8 mouse cellular contexts compared by ENCODE assay signal in the genomic region with DNA sequence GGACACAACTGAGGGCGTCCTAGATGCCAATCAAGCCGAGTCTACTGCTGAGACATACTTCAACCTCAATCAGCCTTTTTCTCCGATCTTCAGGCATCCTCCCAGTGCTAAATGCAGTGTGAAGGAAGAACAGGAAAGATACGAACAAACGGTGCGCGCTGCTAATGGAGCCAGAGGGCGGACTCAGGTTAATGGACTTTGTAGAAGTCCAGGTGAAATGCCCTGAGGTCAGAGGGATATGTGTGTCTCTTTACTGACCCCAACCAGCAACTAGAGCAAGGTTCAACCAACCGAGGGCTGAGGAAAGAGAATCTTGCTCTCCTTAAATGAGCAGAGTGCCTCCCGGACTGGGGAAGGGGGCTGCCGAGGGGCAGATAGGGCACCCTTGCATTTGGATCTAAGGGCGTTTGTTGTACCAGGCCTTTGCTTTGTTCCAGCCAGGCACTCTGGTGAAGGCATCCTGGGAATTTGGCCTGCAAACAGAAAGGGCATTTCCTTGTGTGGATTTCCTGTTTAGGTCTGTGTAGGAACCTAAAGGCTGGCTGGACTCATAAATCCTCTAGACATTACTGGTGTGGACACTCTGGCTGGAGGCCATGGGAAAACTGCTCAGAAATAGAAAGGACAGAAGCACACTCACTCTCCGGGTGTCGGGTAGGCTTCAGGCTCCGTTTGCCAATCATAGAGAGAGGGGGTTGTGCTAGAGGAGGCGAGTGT.
DNase-seq lines count a peak whose midpoint lies in the region; ATAC-seq and TF ChIP-seq lines count a peak whose summit lies in the region.

No protein-coding gene starts in this region.

- H3K4me2 ChIP-seq in intestine, embryonic 14.5 days (ENCODE audit: low read length), result 0 out of 2 replicates have a peak overlapping the region, but pooled peaks have one; percentile 3
- H3K4me2 ChIP-seq in liver, embryonic 13.5 days, result no peak overlapping the region

- no peaks in the 10 kb centered on the region for H3K27me3 ChIP-seq in intestine, embryonic 14.5 days (replicated peaks; ENCODE audit: control insufficient read depth, insufficient read depth, low read length)
- no peaks in the 10 kb centered on the region for H3K27me3 ChIP-seq in liver, embryonic 13.5 days

- ATAC-seq in intestine, embryonic 14.5 days (replicated peaks; ENCODE audit: low FRiP score, low TSS enrichment, low read depth), result no peak
- 0 out of 2 replicates have a peak, but pooled peaks have one; percentile 32 for ATAC-seq in liver, embryonic 13.5 days (ENCODE audit: low read depth)
- no peak for ATAC-seq in activated CD4-positive, CD25-positive, alpha-beta regulatory T cell, adult 4 months

- H3K4me1 ChIP-seq in intestine, embryonic 14.5 days (replicated peaks; ENCODE audit: control insufficient read depth, insufficient read depth, low read length), result peaks cover 18% of the 10 kb centered on the region
- H3K4me1 ChIP-seq in liver, embryonic 13.5 days (replicated peaks), result peaks cover 59% of the 10 kb centered on the region

- DNase-seq in NIH3T3 (ENCODE audit: low read depth), result peak; percentile 29
- peak; percentile 59 to 68 for DNase-seq in adrenal gland, postnatal 36 days
- DNase-seq in intestine, embryonic 14.5 days (ENCODE audit: low spot score), result no peak
- DNase-seq in liver, embryonic 13.5 days, result no peak
- DNase-seq in cerebellum, postnatal 10 days, result no peak
- no peak for DNase-seq in left cerebral cortex, adult 2 months (ENCODE audit: extremely low spot score in 1 of 2, low spot score in 2 of 2)
- no peak for DNase-seq in layer of hippocampus, adult 2 months (ENCODE audit: low spot score in 2 of 2)

- no peak for TF ChIP-seq CTCF in left cerebral cortex, adult 2 months (IDR thresholded peaks at IDR 0.05)
- no peak for TF ChIP-seq CTCF in layer of hippocampus, adult 2 months (conservative IDR thresholded peaks at IDR 0.05)

- no peak overlapping the region for H3K9ac ChIP-seq in intestine, embryonic 14.5 days (ENCODE audit: low read length)
- H3K9ac ChIP-seq in liver, embryonic 13.5 days, result no peak overlapping the region

- no peaks in the 10 kb centered on the region for H3K9me3 ChIP-seq in intestine, embryonic 14.5 days (ENCODE audit: control insufficient read depth, low read length)
- no peaks in the 10 kb centered on the region for H3K9me3 ChIP-seq in liver, embryonic 13.5 days (replicated peaks)

- no peak overlapping the region for H3K4me3 ChIP-seq in intestine, embryonic 14.5 days (ENCODE audit: low read depth, low read length)
- no peak overlapping the region for H3K4me3 ChIP-seq in liver, embryonic 13.5 days (replicated peaks)
- no peak overlapping the region for H3K4me3 ChIP-seq in left cerebral cortex, adult 2 months
- H3K4me3 ChIP-seq in layer of hippocampus, adult 2 months, result no peak overlapping the region

- peak overlapping the region; percentile 74 for H3K27ac ChIP-seq in intestine, embryonic 14.5 days (ENCODE audit: low read depth)
- H3K27ac ChIP-seq in liver, embryonic 13.5 days, result peak overlapping the region; percentile 37; the same call in 1 of the 2 replicates
- no peak overlapping the region for H3K27ac ChIP-seq in left cerebral cortex, adult 2 months
- no peak overlapping the region for H3K27ac ChIP-seq in layer of hippocampus, adult 2 months

- no peaks in the 10 kb centered on the region for H3K36me3 ChIP-seq in intestine, embryonic 14.5 days (ENCODE audit: control insufficient read depth, insufficient read depth, low read length)
- H3K36me3 ChIP-seq in liver, embryonic 13.5 days, result no peaks in the 10 kb centered on the region

- intact Hi-C loops in left cerebral cortex, adult 2 months (cut with DNase I), result no loop called here

- WGBS in intestine, embryonic 14.5 days, result 58% methylated on average over 16 of the region's 16 CpGs
- 54% methylated on average over 16 of the region's 16 CpGs for WGBS in liver, embryonic 13.5 days (ENCODE audit: insufficient replicate concordance)

Comparison
In these comparisons a context has a peak if more than half of its experiments do, and no peak if none do; other contexts are left out.
1. DNase-seq: peak in NIH3T3 (single experiment) and adrenal gland, postnatal 36 days (2 of 2); none in intestine, embryonic 14.5 days (single experiment), liver, embryonic 13.5 days (single experiment), cerebellum, postnatal 10 days (0 of 2), left cerebral cortex, adult 2 months (0 of 2) and layer of hippocampus, adult 2 months (0 of 2).
2. H3K27ac ChIP-seq: peak in intestine, embryonic 14.5 days (single experiment) and liver, embryonic 13.5 days (single experiment); none in left cerebral cortex, adult 2 months (single experiment) and layer of hippocampus, adult 2 months (single experiment).